Mouse (Mus musculus): ENCODE measurements at regions not wholly inside any gene's neighbourhood (a gene's known extent, or its start where the extent isn't known, plus 50 kb on each side); places are given as distances from the start of the nearest gene placed in this dataset.
A peak's percentile ranks its signal among the peaks of the same experiment; 100 is the strongest.

GRCm38 (mm10) chr8:53749263-53749662 lies 110.4 kb upstream of the Neil3 start:
- ATAC-seq (replicated peaks; ENCODE audit: low FRiP score, low TSS enrichment, poor library complexity, severe bottlenecking), result no peak

GRCm38 (mm10) chr8:53769211-53769610 lies 130.3 kb upstream of the Neil3 start:
- ATAC-seq (replicated peaks; ENCODE audit: low FRiP score, low TSS enrichment, poor library complexity, severe bottlenecking), result no peak

- no peak for ATAC-seq (replicated peaks; ENCODE audit: low FRiP score, low TSS enrichment, poor library complexity, severe bottlenecking)
Measured at GRCm38 (mm10) chr8:53775511-53775910, 136.6 kb upstream of the Neil3 start.

GRCm38 (mm10) chr8:53780886-53781285 lies 142.0 kb upstream of the Neil3 start:
- ATAC-seq (replicated peaks; ENCODE audit: low FRiP score, low TSS enrichment, poor library complexity, severe bottlenecking), result no peak

GRCm38 (mm10) chr8:53781885-53782284 lies 143.0 kb upstream of the Neil3 start:
- ATAC-seq (replicated peaks; ENCODE audit: low FRiP score, low TSS enrichment, poor library complexity, severe bottlenecking), result no peak

- no peak for ATAC-seq (replicated peaks; ENCODE audit: low FRiP score, low TSS enrichment, poor library complexity, severe bottlenecking)
Measured at GRCm38 (mm10) chr8:53788202-53788601, 149.3 kb upstream of the Neil3 start.

GRCm38 (mm10) chr8:53821148-53821547 lies 182.3 kb upstream of the Neil3 start:
- no peak for ATAC-seq (replicated peaks; ENCODE audit: low FRiP score, low TSS enrichment, poor library complexity, severe bottlenecking)

- ATAC-seq (replicated peaks; ENCODE audit: low FRiP score, low TSS enrichment, poor library complexity, severe bottlenecking), result no peak
Measured at GRCm38 (mm10) chr8:53827395-53827794, 188.5 kb upstream of the Neil3 start.

GRCm38 (mm10) chr8:53847821-53848220 lies 209.0 kb upstream of the Neil3 start:
- ATAC-seq (replicated peaks; ENCODE audit: low FRiP score, low TSS enrichment, poor library complexity, severe bottlenecking), result no peak

GRCm38 (mm10) chr8:53868567-53868966 lies 208.8 kb upstream of the Vegfc start:
- ATAC-seq (replicated peaks; ENCODE audit: low FRiP score, low TSS enrichment, poor library complexity, severe bottlenecking), result no peak

GRCm38 (mm10) chr8:53869997-53870596 lies 207.3 kb upstream of the Vegfc start:
- ATAC-seq (replicated peaks; ENCODE audit: low FRiP score, low TSS enrichment, poor library complexity, severe bottlenecking), result peak; percentile 77

GRCm38 (mm10) chr8:53872033-53872619 lies 205.3 kb upstream of the Vegfc start:
- ATAC-seq (replicated peaks; ENCODE audit: low FRiP score, low TSS enrichment, poor library complexity, severe bottlenecking), result no peak

GRCm38 (mm10) chr8:53878846-53879245 lies 198.6 kb upstream of the Vegfc start:
- ATAC-seq (replicated peaks; ENCODE audit: low FRiP score, low TSS enrichment, poor library complexity, severe bottlenecking), result no peak

GRCm38 (mm10) chr8:53881551-53881950 lies 195.9 kb upstream of the Vegfc start:
- ATAC-seq (replicated peaks; ENCODE audit: low FRiP score, low TSS enrichment, poor library complexity, severe bottlenecking), result no peak

GRCm38 (mm10) chr8:53892205-53892710 lies 185.1 kb upstream of the Vegfc start:
- no peak for ATAC-seq (replicated peaks; ENCODE audit: low FRiP score, low TSS enrichment, poor library complexity, severe bottlenecking)

GRCm38 (mm10) chr8:53892770-53893169 lies 184.6 kb upstream of the Vegfc start:
- no peak for ATAC-seq (replicated peaks; ENCODE audit: low FRiP score, low TSS enrichment, poor library complexity, severe bottlenecking)

GRCm38 (mm10) chr8:53922343-53922742 lies 155.1 kb upstream of the Vegfc start:
- no peak for ATAC-seq (replicated peaks; ENCODE audit: low FRiP score, low TSS enrichment, poor library complexity, severe bottlenecking)

- no peak for ATAC-seq (replicated peaks; ENCODE audit: low FRiP score, low TSS enrichment, poor library complexity, severe bottlenecking)
Measured at GRCm38 (mm10) chr8:53930685-53931084, 146.7 kb upstream of the Vegfc start.

- ATAC-seq (replicated peaks; ENCODE audit: low FRiP score, low TSS enrichment, poor library complexity, severe bottlenecking), result no peak
Measured at GRCm38 (mm10) chr8:53938392-53938791, 139.0 kb upstream of the Vegfc start.

- no peak for ATAC-seq (replicated peaks; ENCODE audit: low FRiP score, low TSS enrichment, poor library complexity, severe bottlenecking)
Measured at GRCm38 (mm10) chr8:53939519-53939918, 137.9 kb upstream of the Vegfc start.

GRCm38 (mm10) chr8:53941144-53941543 lies 136.3 kb upstream of the Vegfc start:
- ATAC-seq (replicated peaks; ENCODE audit: low FRiP score, low TSS enrichment, poor library complexity, severe bottlenecking), result no peak
